Mouse (Mus musculus) testis, adult 2 months (tissue): ENCODE data around the gene Atxn2. TPM values are rescaled to one million over a fixed set of nuclear protein-coding genes. Genes with fewer than 3 reads are reported as not detected.
A peak's percentile ranks its signal among the peaks of the same experiment; 100 is the strongest.
"Not testable (repeated sequence)": the region's sequence is repeated elsewhere in the genome, so short reads cannot be mapped to it uniquely, and the experiment has no call there.

Source experiments
- H3K27ac ChIP-seq: fragments of 200-500 bp; 2 replicates; pipeline ENCODE4 v1.5.1; 2012; ENCODE audit warnings: low read depth, low read length; ENCODE audit not compliant: control insufficient read depth, insufficient read depth
- H3K27me3 ChIP-seq: fragments of 200-500 bp; 2 replicates; pipeline ENCODE4 v1.6.1; 2012; ENCODE audit warnings: mild to moderate bottlenecking, low read length, moderate library complexity; ENCODE audit not compliant: control insufficient read depth, insufficient read depth
- H3K36me3 ChIP-seq: fragments of 200-500 bp; 2 replicates; pipeline ENCODE4 v1.6.1; 2012; ENCODE audit warnings: mild to moderate bottlenecking, low read length; ENCODE audit not compliant: control insufficient read depth, insufficient read depth
- H3K4me1 ChIP-seq: fragments of 200-500 bp; 2 replicates; pipeline ENCODE4 v1.6.1; 2012; ENCODE audit warnings: low read length; ENCODE audit not compliant: control insufficient read depth, insufficient read depth
- H3K4me3 ChIP-seq: fragments of 200-500 bp; 2 replicates; pipeline ENCODE4 v1.5.1; 2012; ENCODE audit warnings: low read depth, mild to moderate bottlenecking, low read length, moderate library complexity, mixed read lengths; ENCODE audit not compliant: control insufficient read depth
- CTCF ChIP-seq: fragments of 200-500 bp; IDR thresholded peaks from 2 replicates; pipeline ENCODE4 v1.5.1; 2012; ENCODE audit warnings: low read depth, mild to moderate bottlenecking, inconsistent platforms, low read length, moderate library complexity; ENCODE audit not compliant: control insufficient read depth, insufficient read depth, insufficient replicate concordance
- POLR2A ChIP-seq: fragments of 200-500 bp; IDR thresholded peaks from 2 replicates; pipeline ENCODE4 v1.6.1; 2012; ENCODE audit warnings: low read depth, mild to moderate bottlenecking, inconsistent platforms, low read length, moderate library complexity; ENCODE audit not compliant: control insufficient read depth
- polyA plus RNA-seq: library from polyadenylated mRNA; depleted of rRNA; stranded (reverse); fragments of >200 nt; gene quantifications from 2 replicates; pipeline ENCODE4 v1.2.3, GENCODE M21; 2012

Atxn2 gene
- polyA plus RNA-seq, 1 experiment: 166 TPM

- no peak overlapping the region for H3K27ac ChIP-seq
- no peak overlapping the region; the same call in none of the 2 replicates for H3K4me3 ChIP-seq
- H3K27me3 ChIP-seq: no peaks in the 10 kb centered on the region
- H3K36me3 ChIP-seq: no peaks in the 10 kb centered on the region
- TF ChIP-seq CTCF: no peak
- no peak for TF ChIP-seq POLR2A
- H3K4me1 ChIP-seq: peaks cover 38% of the 10 kb centered on the region
Measured at GRCm38 (mm10) chr5:121843138-121843905, 132.2 kb downstream of the Atxn2 start.

- TF ChIP-seq CTCF: no peak
- TF ChIP-seq POLR2A: no peak
- Histone ChIP-seq H3K36me3 (no peaks in the 10 kb centered on the region), H3K4me3 (no peak overlapping the region), H3K27ac (no peak overlapping the region), H3K27me3 (no peaks in the 10 kb centered on the region), H3K4me1 (peaks cover 41% of the 10 kb centered on the region)
Measured at GRCm38 (mm10) chr5:121845361-121845760, 134.2 kb downstream of the Atxn2 start.

GRCm38 (mm10) chr5:121846322-121846721 is 135.2 kb downstream of the Atxn2 start:
- Histone ChIP-seq H3K36me3 (no peaks in the 10 kb centered on the region), H3K27me3 (no peaks in the 10 kb centered on the region), H3K4me3 (no peak overlapping the region), H3K27ac (no peak overlapping the region), H3K4me1 (peaks cover 44% of the 10 kb centered on the region)
- no peak for TF ChIP-seq POLR2A

GRCm38 (mm10) chr5:121847269-121847668 is 136.1 kb downstream of the Atxn2 start:
- not testable (repeated sequence) for H3K27ac ChIP-seq, H3K36me3 ChIP-seq, H3K27me3 ChIP-seq, H3K4me3 ChIP-seq
- H3K4me1 ChIP-seq: peaks cover 39% of the 10 kb centered on the region

GRCm38 (mm10) chr5:121848035-121848519 is 136.9 kb downstream of the Atxn2 start:
- Histone ChIP-seq H3K4me3 (peak overlapping the region; percentile 99), H3K27me3 (no peaks in the 10 kb centered on the region), H3K36me3 (no peaks in the 10 kb centered on the region), H3K27ac (peak overlapping the region; percentile 15), H3K4me1 (peaks cover 33% of the 10 kb centered on the region)
- TF ChIP-seq CTCF (no peak), POLR2A (no peak)

GRCm38 (mm10) chr5:121848743-121849142 is 137.6 kb downstream of the Atxn2 start, which contains the start of gene Pheta1:
Gene Pheta1 (plus strand): TSS chr5:121848984.
- Histone ChIP-seq H3K27ac (peak within 1 kb of the TSS; percentile 74), H3K27me3 (no peaks in the 10 kb centered on the region), H3K4me1 (peaks cover 28% of the 10 kb centered on the region)

GRCm38 (mm10) chr5:121849478-121850349 is 138.6 kb downstream of the Atxn2 start:
- Histone ChIP-seq H3K27me3 (no peaks in the 10 kb centered on the region), H3K4me3 (peak overlapping the region; percentile 99), H3K4me1 (peaks cover 28% of the 10 kb centered on the region), H3K27ac (no peak overlapping the region), H3K36me3 (no peaks in the 10 kb centered on the region)
- TF ChIP-seq CTCF (no peak), POLR2A (no peak)

More at GRCm38 (mm10) chr5:121848743-121849142, 137.6 kb downstream of the Atxn2 start, which contains the start of gene Pheta1:
- TF ChIP-seq CTCF (no peak), POLR2A (peak; percentile 82)
- H3K4me3 ChIP-seq: peak within 1 kb of the TSS; percentile 99
- no peaks in the 10 kb centered on the region for H3K36me3 ChIP-seq
